In the genomic region with DNA sequence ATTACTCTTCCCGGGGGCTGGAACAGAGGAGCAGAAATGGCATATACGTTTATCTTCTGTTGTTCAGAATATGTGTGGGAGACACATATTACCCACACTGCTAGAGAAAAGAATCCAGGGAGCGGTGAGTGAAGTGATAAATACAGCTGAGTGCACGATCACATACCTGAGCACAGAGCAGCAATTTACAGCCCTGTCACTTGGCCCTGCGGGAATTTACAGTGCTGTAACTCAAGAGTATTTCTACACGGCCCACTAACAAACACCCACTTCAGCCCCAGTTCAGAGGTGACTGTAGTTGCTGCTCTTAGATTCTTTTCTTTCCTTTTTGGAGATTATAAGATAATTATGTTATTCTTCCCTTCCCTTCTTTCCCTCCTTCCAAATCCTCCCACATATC, we compare ENCODE assay signal across 19 mouse cellular contexts. TPM values are rescaled to one million over a fixed set of nuclear protein-coding genes. Genes with fewer than 3 reads are reported as not detected.
DNase-seq lines count a peak whose midpoint lies in the region; ATAC-seq and TF ChIP-seq lines count a peak whose summit lies in the region.
"Had no signal": no experiment of that assay in that cellular context is flagged by ENCODE, and none has a peak within 500 bp of the region (broad histone marks: within the 10 kb centered on the region; RNA-seq: fewer than 3 reads in every experiment).

No protein-coding gene starts in this region.

- peaks cover 4% of the 10 kb centered on the region; the same call in 1 of the 2 replicates for H3K4me1 ChIP-seq in neural tube, embryonic 15.5 days
- peaks cover 12 to 42% of the 10 kb centered on the region in 2 experiments for H3K4me1 ChIP-seq in ES-E14 (ENCODE audit: control insufficient read depth in 2 of 2, insufficient read depth in 2 of 2, low read length in 2 of 2, poor library complexity in 1 of 2)
- no peaks in the 10 kb centered on the region for H3K4me1 ChIP-seq in midbrain, embryonic 11.5 days (ENCODE audit: control insufficient read depth, insufficient read depth, low read length)
- H3K4me1 ChIP-seq: forebrain, embryonic 13.5 days; hindbrain, embryonic 15.5 days had no signal

- no peaks in the 10 kb centered on the region for H3K36me3 ChIP-seq in neural tube, embryonic 15.5 days
- H3K36me3 ChIP-seq in ES-E14 (ENCODE audit: control insufficient read depth, insufficient read depth, low read length, poor library complexity, severe bottlenecking) = peaks cover 2% of the 10 kb centered on the region; the same call in 1 of the 2 replicates
- no peaks in the 10 kb centered on the region for H3K36me3 ChIP-seq in midbrain, embryonic 11.5 days (ENCODE audit: control insufficient read depth, insufficient read depth, low read length)
- H3K36me3 ChIP-seq: embryonic facial prominence, embryonic 10.5 days; G1E; heart, embryonic 13.5 days; hindbrain, embryonic 15.5 days had no signal

- H3K27ac ChIP-seq in neural tube, embryonic 15.5 days (replicated peaks) = 0 out of 2 replicates have a peak overlapping the region, but pooled peaks have one; percentile 18
- H3K27ac ChIP-seq in ES-E14 (ENCODE audit: insufficient read depth, low read depth, low read length, poor library complexity, severe bottlenecking) = peak overlapping the region; percentile 94
- no peak overlapping the region for H3K27ac ChIP-seq in midbrain, embryonic 11.5 days (ENCODE audit: low read depth, low read length)
- H3K27ac ChIP-seq: embryonic facial prominence, embryonic 10.5 days; forebrain, embryonic 13.5 days; heart, embryonic 13.5 days; hindbrain, embryonic 15.5 days had no signal

- ATAC-seq in neural tube, embryonic 15.5 days (ENCODE audit: low FRiP score) = no peak
- no peak for ATAC-seq in midbrain, embryonic 11.5 days (ENCODE audit: low FRiP score)
- ATAC-seq: forebrain, embryonic 13.5 days; Patski had no signal

- no peak for DNase-seq in neural tube, embryonic 10.5 days (ENCODE audit: extremely low spot score, low spot score)
- DNase-seq in ES-E14 (ENCODE audit: low read depth, low spot score) (no peak), ZHBTc4 (ENCODE audit: low read depth, low spot score) (peak; percentile 79)
- no peak for DNase-seq in left cerebral cortex, adult 11 months (ENCODE audit: low spot score)
- DNase-seq in midbrain, embryonic 11.5 days (ENCODE audit: low spot score, missing footprints) = no peak
- no peak for DNase-seq in urinary bladder, postnatal 10 days (ENCODE audit: low spot score)
- DNase-seq: adrenal gland, adult 8-10 months; adrenal gland, postnatal 36 days; cerebellum, adult 2 months; cerebellum, postnatal 10 days; gastrocnemius, postnatal 36 days; heart, postnatal 36 days had no signal

- no peaks in the 10 kb centered on the region for H3K27me3 ChIP-seq in neural tube, embryonic 15.5 days (replicated peaks)
- no peaks in the 10 kb centered on the region for H3K27me3 ChIP-seq in midbrain, embryonic 11.5 days (ENCODE audit: control insufficient read depth, insufficient read depth, low read length)
- H3K27me3 ChIP-seq: forebrain, embryonic 13.5 days; heart, embryonic 13.5 days; hindbrain, embryonic 15.5 days had no signal

- H3K4me2 ChIP-seq in neural tube, embryonic 15.5 days = no peak overlapping the region
- no peak overlapping the region for H3K4me2 ChIP-seq in midbrain, embryonic 11.5 days
- H3K4me2 ChIP-seq: forebrain, embryonic 13.5 days; heart, embryonic 13.5 days; hindbrain, embryonic 15.5 days had no signal

- no peak overlapping the region for H3K9ac ChIP-seq in neural tube, embryonic 15.5 days (replicated peaks)
- H3K9ac ChIP-seq in ES-E14 (ENCODE audit: insufficient read depth, low read depth, low read length, poor library complexity, severe bottlenecking) = peak overlapping the region; percentile 19; the same call in 1 of the 2 replicates
- H3K9ac ChIP-seq in midbrain, embryonic 11.5 days (ENCODE audit: low read length) = no peak overlapping the region
- H3K9ac ChIP-seq: forebrain, embryonic 13.5 days; heart, embryonic 13.5 days; hindbrain, embryonic 15.5 days had no signal

- H3K9me3 ChIP-seq in neural tube, embryonic 15.5 days (replicated peaks) = no peaks in the 10 kb centered on the region
- H3K9me3 ChIP-seq in ES-E14 (ENCODE audit: control insufficient read depth, insufficient read depth, low read depth, low read length) = no peaks in the 10 kb centered on the region
- no peaks in the 10 kb centered on the region for H3K9me3 ChIP-seq in midbrain, embryonic 11.5 days (ENCODE audit: control insufficient read depth, low read length)
- H3K9me3 ChIP-seq: embryonic facial prominence, embryonic 10.5 days; forebrain, embryonic 13.5 days; G1E; heart, embryonic 13.5 days; hindbrain, embryonic 15.5 days had no signal

- in situ Hi-C loops in ES-E14 (cut with MboI; ENCODE audit: low sequenced_read_pairs in 2 of 2, unreplicated experiment in 2 of 2) = no loop called here

- 40% methylated on average over 6 of the region's 6 CpGs for WGBS in neural tube, embryonic 15.5 days
- 73% methylated on average over 6 of the region's 6 CpGs for WGBS in midbrain, embryonic 11.5 days

- H3K4me3 ChIP-seq in neural tube, embryonic 15.5 days (replicated peaks) = no peak overlapping the region
- H3K4me3 ChIP-seq in ES-E14 (ENCODE audit: insufficient read depth in 1 of 2, low read depth in 1 of 2, low read length in 2 of 2, poor library complexity in 1 of 2, severe bottlenecking in 1 of 2) = no peak overlapping the region
- H3K4me3 ChIP-seq in midbrain, embryonic 11.5 days (ENCODE audit: low read depth, low read length) = no peak overlapping the region
- H3K4me3 ChIP-seq: embryonic facial prominence, embryonic 10.5 days; forebrain, embryonic 13.5 days; heart, embryonic 13.5 days; hindbrain, embryonic 15.5 days had no signal

TF ChIP-seq in ES-E14, 5 proteins besides CTCF, POLR2A, EP300 and RAD21:
- TF ChIP-seq ZNF384 (IDR thresholded peaks at IDR 0.05; ENCODE audit: low read depth, low read length) (no peak), MAFK (IDR thresholded peaks at IDR 0.05; ENCODE audit: insufficient read depth, low read depth, low read length) (no peak), CHD2 (IDR thresholded peaks at IDR 0.05; ENCODE audit: low read depth, low read length) (no peak), ZC3H11A (IDR thresholded peaks at IDR 0.05; ENCODE audit: borderline replicate concordance, low read depth, low read length) (no peak), HCFC1 (IDR thresholded peaks at IDR 0.05; ENCODE audit: borderline replicate concordance, insufficient read depth, low read length) (no peak)

RNA-seq across cellular contexts. Expression of a gene that starts 18.8 kb away (rescaled TPM):
- 5.9 and 8.0 TPM in 2 replicates for polyA plus RNA-seq in neural tube, embryonic 15.5 days (2015; fragmentation: Nextera tagmentation; extraction: Ambion mirVana)
- total RNA-seq in ES-E14 (2012; rRNA removed) = 35.5 and 37.8 TPM in 2 replicates
- 6.4 and 7.4 TPM in 2 replicates for polyA plus RNA-seq in midbrain, embryonic 11.5 days (2014; fragmentation: Nextera tagmentation; extraction: Ambion mirVana)
- polyA plus RNA-seq: G1E had no signal
